Mouse (Mus musculus) c-Kit-negative CD71-positive TER-119-positive erythroid progenitor cells, embryonic 14.5 days (primary cell): ENCODE measurements around the gene Ppm1h.

ENCODE experiments used
- DNase-seq: peaks from one replicate; pipeline ENCODE4 v3.0.0-alpha.2; 2013; ENCODE audit warnings: low read depth, low spot score

Gene Ppm1h

DNA sequence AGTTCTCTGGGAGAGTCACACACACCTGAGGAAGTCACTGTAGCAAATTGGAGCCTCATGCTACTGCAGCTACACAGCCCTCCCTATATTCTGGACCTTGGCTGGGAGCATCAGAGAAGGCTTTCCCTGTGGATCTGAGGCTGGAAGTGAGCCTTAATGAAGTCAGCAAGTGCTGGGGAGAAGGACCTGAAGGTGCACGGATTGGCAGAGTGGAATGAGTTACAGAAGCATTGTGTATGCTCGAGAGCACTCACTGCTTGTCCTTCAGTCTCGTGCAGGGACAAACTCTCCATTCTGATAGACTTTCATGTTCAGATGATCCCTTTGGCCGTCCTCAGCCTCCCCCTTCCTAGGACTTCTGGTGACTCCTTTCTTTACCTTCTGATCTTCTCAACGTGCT is 26.3 kb downstream of the Ppm1h start:
- no peak for DNase-seq

DNA sequence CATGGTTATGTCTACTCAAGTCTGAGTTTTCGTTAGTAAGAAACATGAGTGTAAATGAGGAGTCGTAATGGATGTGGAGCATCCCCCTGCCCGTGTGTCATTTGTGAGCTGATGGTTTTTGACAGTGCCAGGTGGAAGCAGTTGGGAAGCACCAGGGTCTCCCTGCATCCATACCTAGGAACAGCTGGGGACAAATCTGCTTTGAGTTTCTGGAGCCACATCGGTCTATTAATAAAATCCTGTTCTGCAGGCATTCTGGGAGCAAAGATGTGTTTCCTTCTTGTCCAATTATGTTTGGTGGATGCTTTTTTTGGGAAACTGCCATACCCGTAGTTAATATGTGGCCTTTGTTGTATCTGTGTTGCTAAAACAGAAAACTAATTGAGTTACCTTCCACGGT is 26.9 kb downstream of the Ppm1h start:
- DNase-seq: no peak

- DNase-seq: no peak
These were observed 32.8 kb downstream of the Ppm1h start for GRCm38 (mm10) chr10:122711381-122711811.

DNA sequence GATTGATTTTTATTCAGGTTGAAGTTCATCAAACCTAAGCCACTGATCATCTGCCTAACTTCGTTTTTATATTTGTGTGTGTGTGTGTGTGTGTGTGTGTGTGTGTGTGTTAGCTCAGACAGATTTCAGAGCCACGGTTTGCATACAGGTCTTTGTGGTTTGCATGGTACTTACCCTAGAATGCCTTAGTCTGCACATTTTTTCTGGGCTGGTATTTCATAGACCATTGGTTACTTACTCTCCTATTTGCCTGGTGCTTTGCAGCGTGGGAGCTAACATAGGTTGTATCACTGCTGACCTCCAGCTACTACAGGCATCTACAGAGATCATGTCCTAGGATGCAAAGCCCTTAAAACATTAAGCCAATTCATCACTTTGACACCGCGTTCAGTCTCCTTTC is 33.7 kb downstream of the Ppm1h start:
- DNase-seq: no peak

- DNase-seq: no peak
These were observed 37.3 kb downstream of the Ppm1h start for GRCm38 (mm10) chr10:122715856-122716255.

- no peak for DNase-seq
These were observed 37.7 kb downstream of the Ppm1h start for GRCm38 (mm10) chr10:122716286-122716685.

DNA sequence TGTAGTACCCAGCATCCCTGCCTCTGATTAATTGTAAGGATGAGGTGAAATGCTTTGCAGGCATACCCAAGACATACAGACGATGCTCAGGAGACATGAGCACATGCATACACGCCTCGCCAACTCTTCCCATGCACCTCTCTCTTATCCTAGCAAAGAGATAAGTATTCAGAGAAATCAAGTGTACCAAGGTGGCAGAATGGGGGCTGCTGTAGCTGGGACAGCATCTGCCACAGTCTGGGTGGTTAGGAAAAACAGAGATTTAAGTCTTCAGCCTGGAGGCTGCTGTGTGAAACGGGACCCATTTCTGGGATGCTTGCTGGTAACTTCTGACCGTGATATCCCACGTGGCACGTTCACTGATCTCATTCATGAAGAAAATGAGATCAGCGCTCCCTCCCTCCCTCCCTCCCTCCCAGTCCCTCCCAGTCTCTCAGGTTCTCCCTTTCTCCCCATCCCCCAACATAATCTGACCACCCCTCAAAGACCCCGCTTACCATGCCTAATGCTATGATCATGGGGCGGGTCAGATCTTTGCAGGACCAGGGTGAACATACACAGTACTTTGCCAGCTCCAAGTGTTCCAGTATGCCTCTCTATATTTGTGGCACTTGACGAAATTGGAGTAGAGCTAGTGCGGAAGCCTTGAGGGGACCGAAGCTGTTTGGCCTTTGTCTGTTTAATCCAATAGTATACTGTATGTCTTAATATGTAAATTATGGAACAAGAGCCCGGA is 38.3 kb downstream of the Ppm1h start:
- no peak for DNase-seq

GRCm38 (mm10) chr10:122717754-122718415 is 39.3 kb downstream of the Ppm1h start:
- no peak for DNase-seq

- no peak for DNase-seq
These were observed 40.4 kb downstream of the Ppm1h start for GRCm38 (mm10) chr10:122718951-122719350.

DNA sequence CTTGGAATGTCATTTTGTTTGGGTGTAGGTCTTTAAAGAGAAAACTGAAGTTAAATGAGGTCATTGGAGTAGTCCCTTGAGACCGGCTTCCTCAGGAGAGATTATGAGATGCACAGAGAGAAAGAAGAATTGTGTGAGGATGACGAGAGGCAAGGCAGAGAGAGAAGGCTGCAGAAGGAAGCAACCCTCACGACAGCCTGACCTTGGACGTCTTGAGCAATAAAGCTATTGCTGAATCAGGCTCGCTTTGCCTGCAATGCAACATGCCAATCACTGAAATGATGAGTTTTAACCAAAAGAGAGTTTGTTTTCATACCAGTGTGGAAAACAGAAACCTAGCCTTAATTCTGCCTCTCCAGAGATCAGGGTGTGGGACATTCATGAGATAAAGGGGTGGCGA is 43.5 kb downstream of the Ppm1h start:
- no peak for DNase-seq

DNA sequence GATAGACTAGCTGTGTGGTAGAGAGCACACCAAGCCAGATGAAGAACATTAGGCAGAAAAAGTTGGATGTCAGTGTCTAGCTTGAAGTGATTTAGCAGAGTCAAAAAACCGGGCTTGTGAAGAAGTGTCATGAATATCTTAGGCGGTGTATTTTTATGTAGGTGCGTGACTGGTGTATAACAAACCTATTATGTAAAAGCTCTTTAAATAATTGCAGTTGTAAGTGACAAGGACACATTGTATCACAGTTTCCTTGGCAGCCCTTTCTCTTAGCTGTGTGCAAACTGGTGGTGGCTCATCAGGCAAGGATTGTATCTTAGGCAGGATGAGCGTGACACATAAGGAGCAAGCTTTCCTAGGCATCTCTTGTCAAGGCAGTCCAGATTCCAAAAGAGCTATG is 46.1 kb downstream of the Ppm1h start:
- no peak for DNase-seq

DNA sequence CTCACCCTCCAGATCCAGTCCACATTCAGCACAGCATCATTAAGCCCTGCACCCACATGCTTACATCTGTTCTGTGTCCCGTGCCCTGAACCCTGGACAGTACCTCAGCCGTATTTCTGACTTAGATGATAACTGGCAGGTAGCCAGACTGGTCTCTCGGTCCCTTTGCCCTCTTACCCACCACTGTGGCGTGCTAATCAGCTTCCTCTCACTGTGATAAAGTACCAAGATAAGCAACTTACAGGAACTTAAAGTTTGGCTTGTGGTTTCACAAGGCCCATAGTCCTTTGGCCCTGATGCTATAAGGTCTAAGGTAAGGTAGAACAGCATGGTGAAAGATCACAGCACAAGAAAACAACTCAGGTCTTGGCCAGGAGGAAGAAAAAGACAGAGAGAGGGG is 48.7 kb downstream of the Ppm1h start:
- no peak for DNase-seq

DNA sequence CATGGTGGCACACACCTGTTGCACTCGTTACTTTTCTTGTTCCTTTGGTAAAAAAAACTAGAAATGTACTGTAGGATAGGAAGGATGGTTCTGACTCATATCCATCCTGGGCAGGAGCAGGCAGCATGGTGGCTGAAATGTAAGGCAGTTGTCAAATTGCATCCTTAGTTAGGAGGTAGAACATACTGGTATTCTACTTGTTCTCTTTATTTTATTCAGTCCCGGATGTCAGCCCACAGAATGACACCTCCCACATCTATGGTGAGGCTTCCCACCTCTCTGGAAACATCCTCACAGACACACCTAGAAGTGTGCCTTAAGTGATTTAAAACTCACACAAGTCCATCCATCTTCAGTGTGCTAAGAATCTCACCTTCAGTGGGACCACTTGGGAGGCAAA is 49.6 kb downstream of the Ppm1h start:
- DNase-seq: no peak

GRCm38 (mm10) chr10:122732146-122732545 is 53.6 kb downstream of the Ppm1h start:
- DNase-seq: no peak

DNA sequence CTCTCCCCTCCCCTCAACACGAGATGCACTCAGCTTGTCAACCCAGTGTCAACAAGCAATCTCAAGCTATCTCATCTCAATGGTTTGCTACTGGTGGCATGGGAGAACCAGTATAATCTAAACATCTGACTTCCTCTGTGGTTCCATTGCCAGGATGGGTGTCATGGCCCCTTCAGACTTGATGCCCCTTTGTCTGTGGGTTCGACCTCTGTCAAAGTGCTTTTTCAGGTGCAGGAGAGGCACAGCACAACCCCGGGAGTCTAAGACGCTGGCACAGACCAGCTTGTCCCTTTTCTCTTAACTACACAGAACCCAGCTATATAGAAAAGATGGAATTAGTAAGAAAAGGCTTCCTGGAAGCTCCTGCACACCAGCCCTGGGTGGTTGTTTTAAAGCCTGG is 56.0 kb downstream of the Ppm1h start:
- no peak for DNase-seq

- no peak for DNase-seq
These were observed 56.8 kb downstream of the Ppm1h start for GRCm38 (mm10) chr10:122735284-122735784.

DNA sequence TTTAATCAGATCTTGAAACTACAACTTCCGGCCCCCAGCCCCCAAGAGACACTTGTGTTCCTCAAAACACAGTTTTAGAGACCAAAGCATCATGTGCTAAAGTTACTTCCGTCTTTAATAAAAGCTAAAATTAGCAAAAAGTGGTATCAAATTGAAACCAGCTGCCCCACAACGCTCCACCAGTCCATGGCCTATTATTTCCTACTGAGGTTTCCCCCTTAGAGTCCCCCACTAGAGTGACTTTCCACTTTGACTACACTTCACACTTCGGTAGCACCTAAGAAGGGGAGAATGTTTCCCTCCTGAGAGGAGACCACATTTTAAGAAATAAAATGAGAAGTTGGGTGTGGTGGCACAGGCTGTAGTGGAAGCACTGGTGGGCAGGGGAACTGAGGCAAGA is 58.3 kb downstream of the Ppm1h start:
- no peak for DNase-seq

DNA sequence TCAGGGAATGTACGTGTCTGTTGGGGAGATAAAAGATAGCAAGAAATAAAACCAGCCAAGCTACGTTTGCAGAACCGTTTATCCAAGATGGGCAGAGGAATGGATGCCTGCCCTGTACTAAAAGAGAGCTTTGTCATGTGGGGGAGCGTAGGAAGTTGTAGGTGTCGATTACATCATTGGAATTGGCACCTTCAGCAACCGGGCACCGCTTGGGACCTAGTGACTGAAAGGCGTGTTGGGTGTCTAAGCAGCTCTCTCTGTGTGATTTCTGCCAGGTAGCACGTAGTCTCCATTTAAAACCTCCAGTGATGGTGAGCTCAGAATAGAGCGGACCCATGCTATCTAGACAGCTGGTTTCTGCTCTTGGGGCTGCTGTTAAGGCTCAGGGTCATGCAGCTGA is 60.0 kb downstream of the Ppm1h start:
- no peak for DNase-seq

DNA sequence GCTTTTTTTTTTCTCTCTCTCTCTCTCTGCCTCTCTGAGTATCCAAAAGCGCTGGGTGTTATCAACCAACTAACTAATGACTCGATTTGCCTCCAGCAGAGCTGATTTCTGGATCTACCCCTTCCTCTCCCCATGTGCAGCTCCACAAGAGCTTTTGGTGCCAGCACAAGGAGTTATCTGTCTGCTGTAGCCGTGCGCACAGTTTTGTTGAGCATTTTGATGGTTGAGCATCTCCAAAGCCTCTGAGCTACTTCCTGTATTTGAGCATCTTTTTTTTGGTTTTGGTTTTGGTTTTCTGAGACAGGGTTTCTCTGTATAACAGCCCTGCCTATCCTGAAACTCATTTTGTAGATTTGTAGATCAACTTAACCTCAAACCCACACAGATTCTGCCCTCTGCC is 60.5 kb downstream of the Ppm1h start:
- DNase-seq: no peak

DNA sequence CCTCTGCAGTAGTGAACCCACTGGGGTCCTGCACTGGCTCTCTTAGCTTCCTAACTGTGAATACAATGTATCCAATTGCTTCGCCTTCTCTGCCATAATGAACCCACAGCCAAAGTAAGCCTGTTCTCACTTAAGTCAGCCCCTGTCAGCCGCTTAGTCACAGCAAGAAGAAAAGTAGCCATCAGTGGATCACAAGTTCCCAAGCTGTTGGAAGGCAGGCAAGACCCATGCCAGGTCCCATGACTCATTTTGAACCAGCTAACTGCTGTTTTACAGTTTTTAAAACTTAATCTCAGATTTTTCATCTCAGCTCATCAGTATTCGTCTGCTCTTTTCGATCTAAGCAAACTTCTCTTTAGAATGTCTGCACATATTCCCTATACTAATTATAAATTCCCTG is 61.6 kb downstream of the Ppm1h start:
- no peak for DNase-seq

- DNase-seq: no peak
These were observed 62.6 kb downstream of the Ppm1h start for GRCm38 (mm10) chr10:122741191-122741590.

DNA sequence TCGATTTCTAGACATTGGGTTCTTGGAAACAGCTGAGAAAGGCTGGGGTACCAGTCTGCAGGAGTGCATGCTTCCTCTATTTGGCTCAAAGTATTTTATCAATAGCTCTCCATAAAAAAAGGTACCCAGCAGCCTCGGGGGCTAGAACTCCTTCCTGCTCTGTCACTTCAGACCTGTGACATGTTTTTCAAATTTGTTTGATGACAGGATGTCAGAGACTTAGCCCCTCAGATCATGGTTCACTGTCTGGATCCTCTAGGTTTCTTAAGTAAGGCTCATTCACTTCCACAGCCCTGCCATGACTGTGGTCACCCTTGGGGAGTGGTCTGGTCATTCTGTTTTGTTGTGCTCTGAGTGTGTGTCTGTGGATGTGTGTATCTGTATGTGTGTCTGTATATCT is 63.6 kb downstream of the Ppm1h start:
- DNase-seq: no peak

GRCm38 (mm10) chr10:122743361-122743760 is 64.8 kb downstream of the Ppm1h start:
- DNase-seq: no peak
